Mouse (Mus musculus): ENCODE results near the gene Ltv1. TPM values are rescaled to one million over a fixed set of nuclear protein-coding genes. Genes with fewer than 3 reads are reported as not detected.
"Not testable (repeated sequence)": the region's sequence is repeated elsewhere in the genome, so short reads cannot be mapped to it uniquely, and the experiment has no call there.

Gene Ltv1
- polyA plus RNA-seq, 1 experiment = 10.0 TPM

GRCm38 (mm10) chr10:13196872-13197507 is 4.0 kb upstream of the Ltv1 start:
- H3K4me3 ChIP-seq (ENCODE audit: insufficient read depth, low read depth, low read length) = no peak overlapping the region
- no peaks in the 10 kb centered on the region for H3K36me3 ChIP-seq (ENCODE audit: control insufficient read depth, insufficient read depth, low read length)
- no peak overlapping the region for H3K27ac ChIP-seq (ENCODE audit: insufficient read depth, low read depth, low read length)
- no peak for DNase-seq
- no peak for TF ChIP-seq CTCF (conservative IDR thresholded peaks at IDR 0.05; ENCODE audit: insufficient read depth, insufficient read length, low read depth, low read length)
- no peak for TF ChIP-seq POLR2A (IDR thresholded peaks at IDR 0.05; ENCODE audit: low read depth, low read length)
- peaks cover 2% of the 10 kb centered on the region; the same call in 1 of the 2 replicates for H3K4me1 ChIP-seq (ENCODE audit: control insufficient read depth, insufficient read depth, low read length)
- no peaks in the 10 kb centered on the region for H3K27me3 ChIP-seq (replicated peaks; ENCODE audit: control insufficient read depth, insufficient read depth, low read length)
- WGBS = 60% methylated on average over 8 of the region's 8 CpGs

DNA sequence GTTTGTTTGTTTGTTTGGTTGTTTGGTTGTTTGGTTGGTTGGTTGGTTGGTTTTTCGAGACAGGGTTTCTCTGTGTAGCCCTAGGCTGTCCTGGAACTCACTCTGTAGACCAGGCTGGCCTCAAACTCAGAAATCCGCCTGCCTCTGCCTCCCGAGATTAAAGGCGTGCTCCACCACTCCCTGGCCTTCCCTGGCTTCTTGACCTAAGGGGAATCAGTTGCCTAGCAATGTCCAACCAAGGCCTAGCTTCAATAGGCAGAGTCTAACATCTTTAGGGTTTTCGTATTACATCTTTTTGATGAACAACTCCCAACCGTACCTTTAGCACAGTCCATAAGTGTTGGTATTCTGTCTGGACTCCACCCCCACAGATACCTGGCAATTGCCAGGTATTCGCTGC is 528 bp upstream of the Ltv1 start:
- H3K4me3 ChIP-seq (ENCODE audit: insufficient read depth, low read depth, low read length); H3K27ac ChIP-seq (ENCODE audit: insufficient read depth, low read depth, low read length); H3K4me1 ChIP-seq (ENCODE audit: control insufficient read depth, insufficient read depth, low read length); H3K36me3 ChIP-seq (ENCODE audit: control insufficient read depth, insufficient read depth, low read length); DNase-seq; H3K27me3 ChIP-seq (replicated peaks; ENCODE audit: control insufficient read depth, insufficient read depth, low read length): not testable (repeated sequence)
- 86% methylated on average over 7 of the region's 7 CpGs for WGBS

- no peak overlapping the region for H3K4me3 ChIP-seq (ENCODE audit: insufficient read depth, low read depth, low read length)
- TF ChIP-seq CTCF (conservative IDR thresholded peaks at IDR 0.05; ENCODE audit: insufficient read depth, insufficient read length, low read depth, low read length) (no peak), POLR2A (IDR thresholded peaks at IDR 0.05; ENCODE audit: low read depth, low read length) (no peak)
- H3K27me3 ChIP-seq (replicated peaks; ENCODE audit: control insufficient read depth, insufficient read depth, low read length) = no peaks in the 10 kb centered on the region
- H3K27ac ChIP-seq (ENCODE audit: insufficient read depth, low read depth, low read length) = no peak overlapping the region
- WGBS = 71% methylated on average over 5 of the region's 5 CpGs
- no peak for DNase-seq
- peaks cover 2% of the 10 kb centered on the region; the same call in 1 of the 2 replicates for H3K4me1 ChIP-seq (ENCODE audit: control insufficient read depth, insufficient read depth, low read length)
- H3K36me3 ChIP-seq (ENCODE audit: control insufficient read depth, insufficient read depth, low read length) = peaks cover 1% of the 10 kb centered on the region; the same call in 1 of the 2 replicates
Measured at GRCm38 (mm10) chr10:13189881-13190280, 3.1 kb downstream of the Ltv1 start.

- 82% methylated on average over 3 of the region's 3 CpGs for WGBS
- H3K27me3 ChIP-seq (replicated peaks; ENCODE audit: control insufficient read depth, insufficient read depth, low read length) = no peaks in the 10 kb centered on the region
- peaks cover 1% of the 10 kb centered on the region; the same call in 1 of the 2 replicates for H3K36me3 ChIP-seq (ENCODE audit: control insufficient read depth, insufficient read depth, low read length)
- H3K4me1 ChIP-seq (ENCODE audit: control insufficient read depth, insufficient read depth, low read length) = no peaks in the 10 kb centered on the region
- no peak overlapping the region for H3K27ac ChIP-seq (ENCODE audit: insufficient read depth, low read depth, low read length)
- H3K4me3 ChIP-seq (ENCODE audit: insufficient read depth, low read depth, low read length) = no peak overlapping the region
- no peak for DNase-seq
- TF ChIP-seq POLR2A (IDR thresholded peaks at IDR 0.05; ENCODE audit: low read depth, low read length) = no peak
Measured at GRCm38 (mm10) chr10:13186754-13187153, 6.2 kb downstream of the Ltv1 start.

- 87% methylated on average over 4 of the region's 4 CpGs for WGBS
Measured at GRCm38 (mm10) chr10:13184170-13184766, 8.7 kb downstream of the Ltv1 start.

DNA sequence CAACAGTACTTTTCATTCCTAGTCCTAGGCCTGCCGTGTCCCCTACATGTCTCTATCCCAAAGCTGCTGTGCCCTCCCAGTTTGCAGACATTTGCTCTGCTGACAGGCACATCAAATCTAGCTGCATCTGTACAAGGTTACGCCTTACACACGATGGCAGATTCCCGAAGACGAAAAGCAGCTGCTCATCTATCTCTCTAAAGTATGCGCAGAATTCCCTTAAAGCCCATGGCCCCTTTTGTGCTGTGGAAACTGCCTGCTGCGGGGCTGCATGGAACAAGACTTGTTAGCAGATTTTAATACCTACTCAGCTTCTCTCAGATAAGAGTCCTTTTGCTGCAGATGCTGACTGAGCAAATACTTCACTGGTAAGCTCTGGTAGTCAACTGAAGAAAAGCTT is 12.8 kb downstream of the Ltv1 start:
- WGBS = 88% methylated on average over 7 of the region's 7 CpGs
- TF ChIP-seq POLR2A (IDR thresholded peaks at IDR 0.05; ENCODE audit: low read depth, low read length) (no peak), CTCF (conservative IDR thresholded peaks at IDR 0.05; ENCODE audit: insufficient read depth, insufficient read length, low read depth, low read length) (no peak)
- peaks cover 8% of the 10 kb centered on the region for H3K36me3 ChIP-seq (ENCODE audit: control insufficient read depth, insufficient read depth, low read length)

More at GRCm38 (mm10) chr10:13184170-13184766, 8.7 kb downstream of the Ltv1 start:
- Histone ChIP-seq H3K36me3 (ENCODE audit: control insufficient read depth, insufficient read depth, low read length) (peaks cover 5% of the 10 kb centered on the region), H3K4me1 (ENCODE audit: control insufficient read depth, insufficient read depth, low read length) (no peaks in the 10 kb centered on the region), H3K4me3 (ENCODE audit: insufficient read depth, low read depth, low read length) (no peak overlapping the region), H3K27me3 (replicated peaks; ENCODE audit: control insufficient read depth, insufficient read depth, low read length) (no peaks in the 10 kb centered on the region), H3K27ac (ENCODE audit: insufficient read depth, low read depth, low read length) (no peak overlapping the region)
- no peak for TF ChIP-seq CTCF (conservative IDR thresholded peaks at IDR 0.05; ENCODE audit: insufficient read depth, insufficient read length, low read depth, low read length)
- no peak for TF ChIP-seq POLR2A (IDR thresholded peaks at IDR 0.05; ENCODE audit: low read depth, low read length)
- DNase-seq = no peak

DNA sequence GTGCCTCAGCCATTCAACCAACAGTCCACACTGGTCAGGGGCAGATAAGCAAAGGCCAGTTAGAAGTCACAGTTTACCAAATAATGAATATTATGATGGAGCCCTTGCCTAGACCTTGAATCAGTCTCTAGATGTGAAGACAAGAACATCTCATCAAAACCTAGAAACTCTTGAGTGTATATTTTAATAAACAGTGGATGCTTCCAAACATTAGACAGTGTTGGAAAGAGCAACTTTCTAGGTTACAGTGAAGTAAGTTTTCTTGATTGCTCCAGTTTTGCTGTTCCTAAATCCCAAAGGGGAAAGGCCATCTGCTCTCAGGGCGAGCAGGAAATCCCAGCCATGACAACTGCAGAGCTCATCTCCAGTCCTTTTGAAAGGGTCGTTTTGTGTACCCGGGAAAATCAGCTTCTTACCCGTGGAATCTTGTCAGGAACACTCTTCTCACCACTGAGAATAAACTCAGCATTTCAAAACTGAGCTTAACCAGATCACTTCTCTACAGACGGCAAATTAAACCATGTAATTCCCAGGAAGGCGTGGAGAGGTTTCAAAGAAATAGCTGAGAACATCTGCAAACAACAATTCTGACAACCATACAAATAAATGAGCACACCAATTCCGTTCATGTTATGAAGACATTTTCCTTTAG is 14.9 kb downstream of the Ltv1 start, which contains the start of gene Zc2hc1b:
TSS of gene Zc2hc1b (minus strand) at position 51 of the 652 bp plus-strand sequence.
- no peak within 1 kb of the TSS for H3K4me3 ChIP-seq (ENCODE audit: insufficient read depth, low read depth, low read length)
- H3K4me1 ChIP-seq (ENCODE audit: control insufficient read depth, insufficient read depth, low read length) = no peaks in the 10 kb centered on the region
- H3K36me3 ChIP-seq (ENCODE audit: control insufficient read depth, insufficient read depth, low read length) = peaks cover 8% of the 10 kb centered on the region
- WGBS = 87% methylated on average over 7 of the region's 7 CpGs
- DNase-seq = no peak
- H3K27ac ChIP-seq (ENCODE audit: insufficient read depth, low read depth, low read length) = no peak within 1 kb of the TSS
- no peaks in the 10 kb centered on the region for H3K27me3 ChIP-seq (replicated peaks; ENCODE audit: control insufficient read depth, insufficient read depth, low read length)
- no peak for TF ChIP-seq CTCF (conservative IDR thresholded peaks at IDR 0.05; ENCODE audit: insufficient read depth, insufficient read length, low read depth, low read length)
- TF ChIP-seq POLR2A (IDR thresholded peaks at IDR 0.05; ENCODE audit: low read depth, low read length) = no peak

More for the DNA sequence above, 12.8 kb downstream of the Ltv1 start:
- no peak overlapping the region for H3K27ac ChIP-seq (ENCODE audit: insufficient read depth, low read depth, low read length)
- H3K27me3 ChIP-seq (replicated peaks; ENCODE audit: control insufficient read depth, insufficient read depth, low read length) = no peaks in the 10 kb centered on the region
- DNase-seq = no peak
- no peak overlapping the region for H3K4me3 ChIP-seq (ENCODE audit: insufficient read depth, low read depth, low read length)
- no peaks in the 10 kb centered on the region for H3K4me1 ChIP-seq (ENCODE audit: control insufficient read depth, insufficient read depth, low read length)
